Mouse (Mus musculus) megakaryocyte, embryonic 14.5 days (primary cell): ENCODE data around the gene Prok2.

ENCODE experiments used
- FLI1 ChIP-seq: IDR thresholded peaks from 2 replicates; pipeline ENCODE4 v1.6.1; 2012; ENCODE audit warnings: low read length, inconsistent platforms, mixed read lengths
- GATA1 ChIP-seq: IDR thresholded peaks from 3 replicates; pipeline ENCODE4 v1.6.1; 2012; ENCODE audit warnings: mixed read lengths, low read length, inconsistent platforms, borderline replicate concordance

DNA sequence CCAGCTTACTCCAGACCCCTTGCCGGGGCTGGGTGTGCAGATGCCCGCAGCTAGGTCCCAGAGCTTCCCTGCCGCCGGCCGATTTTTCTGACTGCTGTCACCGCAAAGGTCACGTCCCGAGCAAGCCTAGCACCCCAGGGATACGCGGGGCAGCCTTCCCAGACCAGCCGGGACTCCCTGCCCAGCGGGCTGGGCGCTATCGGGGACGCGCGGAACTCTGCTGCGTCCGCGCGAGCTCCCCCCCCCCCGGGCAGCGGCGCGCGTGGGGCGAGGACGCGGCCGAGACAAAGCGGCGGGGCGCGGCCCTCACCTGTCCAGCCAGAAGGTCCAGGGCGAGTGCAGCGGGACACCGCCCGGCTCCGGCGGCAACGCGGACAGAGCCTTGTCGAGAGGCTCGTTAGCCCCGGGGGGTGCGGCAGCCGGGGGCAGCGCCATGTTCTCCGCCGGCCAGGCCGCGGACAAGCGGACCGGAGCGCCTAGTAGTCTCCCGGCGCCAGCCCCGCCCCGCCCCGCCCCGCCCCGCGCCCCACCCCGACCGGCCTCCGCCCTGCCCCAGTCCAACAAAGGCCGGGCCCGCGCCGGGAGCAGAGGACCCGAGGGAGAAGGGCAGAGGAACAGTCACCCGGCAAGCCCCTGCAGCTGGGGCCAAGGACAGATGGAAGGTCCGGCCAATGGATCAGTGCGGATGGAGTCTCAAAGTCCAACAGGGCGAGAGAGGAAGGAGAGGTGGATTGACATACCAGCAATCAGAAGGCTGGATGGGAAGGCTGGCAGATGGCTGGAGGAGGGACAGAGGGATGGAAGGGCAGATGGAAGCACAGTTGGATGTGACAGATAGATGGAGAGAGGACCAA, 59.6 kb downstream of the Prok2 start, which contains the start of the genes Eif4e3 and Gm20696:
- TF ChIP-seq FLI1, result no peak
- no peak for TF ChIP-seq GATA1
